Mouse (Mus musculus): Measurements from ENCODE around the gene Pik3ap1.

- no peak for TF ChIP-seq CTCF (IDR thresholded peaks at IDR 0.05; ENCODE audit: extremely low read depth, insufficient read length, insufficient replicate concordance, low read depth, low read length)
- no peak for TF ChIP-seq POLR2A (IDR thresholded peaks at IDR 0.05; ENCODE audit: low read depth, low read length)
Observed at GRCm38 (mm10) chr19:41375791-41376190, 9.1 kb downstream of the Pik3ap1 start.

Measured in small intestine, adult 2 months (tissue).